Mouse (Mus musculus): Measurements from ENCODE around the gene Sbds.

GRCm38 (mm10) chr5:130197981-130198380 lies 57.3 kb downstream of the Sbds start:
- no peak for TF ChIP-seq CTCF (IDR thresholded peaks at IDR 0.05; ENCODE audit: insufficient read depth, low read length)
- no peak for TF ChIP-seq POLR2A (IDR thresholded peaks at IDR 0.05; ENCODE audit: borderline replicate concordance, extremely low read depth, low read depth, low read length)

Measured in lung, adult 2 months (tissue).